Mouse (Mus musculus): ENCODE results near the gene Snx17.
"Not testable (repeated sequence)": the region's sequence is repeated elsewhere in the genome, so short reads cannot be mapped to it uniquely, and the experiment has no call there.

GRCm38 (mm10) chr5:31216554-31216953 lies 23.5 kb downstream of the Snx17 start:
- not testable (repeated sequence) for TF ChIP-seq POLR2A (IDR thresholded peaks at IDR 0.05; ENCODE audit: control insufficient read depth, extremely low read depth, insufficient read depth, low read length, poor library complexity); CTCF (IDR thresholded peaks at IDR 0.05; ENCODE audit: borderline replicate concordance, control insufficient read depth, extremely low read depth, insufficient read depth, low read length, poor library complexity)

Data from thymus, adult 2 months (tissue).